Mouse (Mus musculus) left cerebral cortex, postnatal 14 days (tissue): Measurements from ENCODE around the gene Car14. TPM values are rescaled to one million over a fixed set of nuclear protein-coding genes. Genes with fewer than 3 reads are reported as not detected.
"Not testable (repeated sequence)": the region's sequence is repeated elsewhere in the genome, so short reads cannot be mapped to it uniquely, and the experiment has no call there.

Source experiments
- DNase-seq, 2 experiments: peaks; one replicate each; pipeline ENCODE4 v3.0.0; 2021 to 2022; ENCODE audit warnings: low spot score in 2 of 2, mixed read lengths in 1 of 2
- intact Hi-C: fragments of 180-260 bp; cut with DNase I; formaldehyde crosslinking; loops from one replicate; pipeline ENCODE4 v1.15.1; 2025
- long read RNA-seq, 2 experiments: library from polyadenylated mRNA; stranded (forward); transcript quantifications; one replicate each; pipeline ENCODE4 v2.0.0; 2021
- total RNA-seq, 2 experiments: library from RNA; stranded (reverse); gene quantifications; 2 replicates each; pipeline ENCODE4 v1.2.3; 2021

Gene Car14
- total RNA-seq = 1 to 10 TPM; 5.3 to 5.5 TPM
- long read RNA-seq, experiment 1, partial matches to known transcripts = 0 of 19 reads
- long read RNA-seq, experiment 1, other reads (novel, unspliced or antisense) = 17 of 19 reads
- long read RNA-seq, experiment 2, partial matches to known transcripts = 0 of 13 reads
- long read RNA-seq, experiment 2, other reads (novel, unspliced or antisense) = 13 of 13 reads

- no peak for DNase-seq
Measured at GRCm38 (mm10) chr3:95904568-95904967, at the start of gene Car14. Gene Car14, minus strand, starts transcription at chr3:95904691.

GRCm38 (mm10) chr3:95953522-95953921 is 49.0 kb upstream of the Car14 start:
- intact Hi-C loops = no loop called here

More at GRCm38 (mm10) chr3:95904568-95904967, at the start of gene Car14:
- intact Hi-C loops = no loop called here

GRCm38 (mm10) chr3:95953023-95953422 is 48.5 kb upstream of the Car14 start:
- no peak for DNase-seq
- intact Hi-C loops = no loop called here

More at GRCm38 (mm10) chr3:95953522-95953921, 49.0 kb upstream of the Car14 start:
- DNase-seq = no peak

- intact Hi-C loops, DNase-seq: not testable (repeated sequence)
Measured at GRCm38 (mm10) chr3:95951566-95951965, 47.1 kb upstream of the Car14 start.

- peak; percentile 89 for DNase-seq
- intact Hi-C loops = no loop called here
Measured at GRCm38 (mm10) chr3:95950763-95951551, 46.5 kb upstream of the Car14 start.

GRCm38 (mm10) chr3:95948325-95948724 is 43.8 kb upstream of the Car14 start:
- no peak for DNase-seq
- intact Hi-C loops = no loop called here

- intact Hi-C loops = no loop called here
- no peak for DNase-seq
Measured at GRCm38 (mm10) chr3:95945731-95946240, 41.3 kb upstream of the Car14 start.

GRCm38 (mm10) chr3:95944742-95945141 is 40.3 kb upstream of the Car14 start:
- DNase-seq = no peak
- intact Hi-C loops = no loop called here

GRCm38 (mm10) chr3:95943226-95943625 is 38.7 kb upstream of the Car14 start:
- intact Hi-C loops = no loop called here
- no peak for DNase-seq

- intact Hi-C loops = no loop called here
- DNase-seq = no peak
Measured at GRCm38 (mm10) chr3:95942749-95943148, 38.3 kb upstream of the Car14 start.

GRCm38 (mm10) chr3:95938835-95939234 is 34.3 kb upstream of the Car14 start:
- intact Hi-C loops = no loop called here

GRCm38 (mm10) chr3:95938217-95938616 is 33.7 kb upstream of the Car14 start:
- intact Hi-C loops = no loop called here
- no peak for DNase-seq

More at GRCm38 (mm10) chr3:95938835-95939234, 34.3 kb upstream of the Car14 start:
- no peak for DNase-seq

GRCm38 (mm10) chr3:95934448-95934847 is 30.0 kb upstream of the Car14 start:
- intact Hi-C loops = no loop called here
- no peak for DNase-seq

GRCm38 (mm10) chr3:95933111-95933750 is 28.7 kb upstream of the Car14 start:
- intact Hi-C loops = no loop called here
- DNase-seq = no peak

- intact Hi-C loops = no loop called here
- DNase-seq = no peak
Measured at GRCm38 (mm10) chr3:95932566-95932965, 28.1 kb upstream of the Car14 start.

GRCm38 (mm10) chr3:95932157-95932556 is 27.7 kb upstream of the Car14 start:
- no peak for DNase-seq
- intact Hi-C loops = no loop called here

- intact Hi-C loops = no loop called here
- DNase-seq = no peak
Measured at GRCm38 (mm10) chr3:95931471-95931870, 27.0 kb upstream of the Car14 start.

- no peak for DNase-seq
- intact Hi-C loops = no loop called here
Measured at GRCm38 (mm10) chr3:95930471-95930789, 25.9 kb upstream of the Car14 start.

- intact Hi-C loops = no loop called here
- peak; percentile 24 to 31 for DNase-seq
Measured at GRCm38 (mm10) chr3:95929581-95930470, 25.3 kb upstream of the Car14 start.
